Mouse (Mus musculus) olfactory bulb, adult 2 months (tissue): Measurements from ENCODE around the gene Prss2. TPM values are rescaled to one million over a fixed set of nuclear protein-coding genes. Genes with fewer than 3 reads are reported as not detected.
"Not testable (repeated sequence)": the region's sequence is repeated elsewhere in the genome, so short reads cannot be mapped to it uniquely, and the experiment has no call there.

Experiments used
- H3K27ac ChIP-seq: fragments of 200-500 bp; 2 replicates; pipeline ENCODE4 v1.5.1; 2012; ENCODE audit warnings: low read depth, low read length; ENCODE audit not compliant: insufficient read depth
- H3K4me1 ChIP-seq: fragments of 200-500 bp; 2 replicates; pipeline ENCODE4 v1.6.1; 2012; ENCODE audit warnings: low read length; ENCODE audit not compliant: control insufficient read depth, insufficient read depth
- H3K4me3 ChIP-seq: fragments of 200-500 bp; 2 replicates; pipeline ENCODE4 v1.5.1; 2012; ENCODE audit warnings: mild to moderate bottlenecking, low read depth, low read length, moderate library complexity; ENCODE audit not compliant: insufficient read depth
- CTCF ChIP-seq: fragments of 200-500 bp; IDR thresholded peaks from 2 replicates; pipeline ENCODE4 v1.5.1; 2012; ENCODE audit warnings: low read depth, mild to moderate bottlenecking, low read length, moderate library complexity; ENCODE audit not compliant: insufficient read depth
- POLR2A ChIP-seq: fragments of 200-500 bp; IDR thresholded peaks from 2 replicates; pipeline ENCODE4 v1.6.1; 2012; ENCODE audit warnings: mild to moderate bottlenecking, low read depth, low read length, moderate library complexity; ENCODE audit not compliant: insufficient read depth
- WGBS: fragments of 180-500 bp; shearing (Covaris S2); methylation state at CpG from one replicate; pipeline ENCODE4 v1.1.7; 2018; 5-methylcytosine and 5-hydroxymethylcytosine counted together
- polyA plus RNA-seq: library from polyadenylated mRNA; stranded (reverse); fragments of >200 nt; gene quantifications from 2 replicates; pipeline ENCODE4 v1.2.4, GENCODE M21; 2012; ENCODE audit warnings: low replicate concordance; ENCODE audit not compliant: missing spikeins, insufficient read depth, insufficient read length

Gene Prss2
- not detected in 2 replicates for polyA plus RNA-seq

- Histone ChIP-seq H3K4me3 (no peak within 1 kb of the TSS), H3K27ac (no peak within 1 kb of the TSS), H3K4me1 (no peaks in the 10 kb centered on the region)
- WGBS, result 95% methylated on average over 1 of the region's 1 CpGs
- no peak for TF ChIP-seq CTCF
- TF ChIP-seq POLR2A, result no peak
Observed at GRCm38 (mm10) chr6:41521487-41521886, at the start of gene Prss2. Prss2 (plus strand) TSS chr6:41521787.

- 86% methylated on average over 3 of the region's 3 CpGs for WGBS
Observed at GRCm38 (mm10) chr6:41499374-41499773, 22.2 kb upstream of the Prss2 start.

GRCm38 (mm10) chr6:41504915-41505314 lies 16.7 kb upstream of the Prss2 start:
- no peak for TF ChIP-seq CTCF
- TF ChIP-seq POLR2A, result no peak
- Histone ChIP-seq H3K27ac (no peak overlapping the region), H3K4me3 (no peak overlapping the region), H3K4me1 (no peaks in the 10 kb centered on the region)
- 78% methylated on average over 2 of the region's 2 CpGs for WGBS

More at GRCm38 (mm10) chr6:41499374-41499773, 22.2 kb upstream of the Prss2 start:
- no peaks in the 10 kb centered on the region for H3K4me1 ChIP-seq
- no peak for TF ChIP-seq POLR2A
- no peak for TF ChIP-seq CTCF
- no peak overlapping the region for H3K27ac ChIP-seq
- H3K4me3 ChIP-seq, result no peak overlapping the region

GRCm38 (mm10) chr6:41505323-41505722 lies 16.3 kb upstream of the Prss2 start:
- Histone ChIP-seq H3K4me3 (no peak overlapping the region), H3K27ac (no peak overlapping the region), H3K4me1 (no peaks in the 10 kb centered on the region)
- no peak for TF ChIP-seq POLR2A
- no peak for TF ChIP-seq CTCF
- WGBS, result 69% methylated on average over 6 of the region's 6 CpGs

DNA sequence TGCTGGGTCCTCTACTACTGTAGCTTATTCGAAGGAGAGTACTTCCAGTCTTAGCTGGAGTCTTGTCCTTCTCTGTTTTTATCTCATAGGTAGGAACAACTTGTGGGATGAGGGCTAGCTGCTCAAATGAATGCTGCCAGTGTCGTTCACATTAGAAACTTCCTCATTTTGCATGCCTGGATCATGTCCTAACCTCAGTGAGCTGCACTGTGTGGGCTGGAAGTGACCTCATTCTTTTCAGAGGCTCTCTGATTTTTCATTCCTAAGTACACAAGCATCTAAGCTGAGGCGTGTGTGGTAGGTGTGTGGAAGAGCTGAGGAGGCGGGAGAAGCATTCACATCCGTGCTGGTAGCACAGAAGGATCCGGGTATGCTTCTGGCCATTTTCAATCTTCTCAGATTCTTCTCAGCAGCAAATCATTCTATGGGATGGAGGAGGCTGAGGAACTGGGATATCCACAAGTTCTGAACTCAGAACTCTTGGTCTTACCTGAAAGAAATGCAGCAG lies 3.5 kb upstream of the Prss2 start:
- H3K4me3 ChIP-seq, result no peak overlapping the region
- 57% methylated on average over 6 of the region's 6 CpGs for WGBS
- TF ChIP-seq CTCF (no peak), POLR2A (no peak)
- H3K27ac ChIP-seq, result no peak overlapping the region
- no peaks in the 10 kb centered on the region for H3K4me1 ChIP-seq

DNA sequence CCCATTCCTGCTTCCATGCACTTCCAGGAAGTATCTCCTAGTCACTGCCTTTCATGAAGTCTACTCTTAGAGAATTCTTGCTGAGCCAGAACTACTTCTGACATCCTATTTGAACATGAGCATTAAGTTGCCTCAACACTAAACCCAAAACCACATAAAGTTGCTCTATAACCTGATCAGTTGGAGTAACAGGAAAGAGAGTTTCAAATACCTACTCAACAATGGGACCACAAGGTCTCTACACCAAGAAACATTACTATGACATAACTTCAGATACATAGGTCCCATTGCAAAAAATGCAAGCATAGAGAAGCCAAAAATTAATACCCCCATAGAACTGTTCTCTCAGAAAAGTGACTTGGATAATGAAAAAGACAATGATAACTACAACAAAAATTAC lies 4.9 kb downstream of the Prss2 start:
- H3K4me1 ChIP-seq, result no peaks in the 10 kb centered on the region
- H3K27ac ChIP-seq, result no peak overlapping the region
- TF ChIP-seq POLR2A, result no peak
- no peak for TF ChIP-seq CTCF
- H3K4me3 ChIP-seq, result no peak overlapping the region

- TF ChIP-seq POLR2A (no peak), CTCF (no peak)
- 78% methylated on average over 1 of the region's 1 CpGs for WGBS
- H3K4me1 ChIP-seq, result no peaks in the 10 kb centered on the region
- H3K4me3 ChIP-seq, result no peak overlapping the region
- no peak overlapping the region for H3K27ac ChIP-seq
Observed at GRCm38 (mm10) chr6:41527402-41527801, 5.8 kb downstream of the Prss2 start.

DNA sequence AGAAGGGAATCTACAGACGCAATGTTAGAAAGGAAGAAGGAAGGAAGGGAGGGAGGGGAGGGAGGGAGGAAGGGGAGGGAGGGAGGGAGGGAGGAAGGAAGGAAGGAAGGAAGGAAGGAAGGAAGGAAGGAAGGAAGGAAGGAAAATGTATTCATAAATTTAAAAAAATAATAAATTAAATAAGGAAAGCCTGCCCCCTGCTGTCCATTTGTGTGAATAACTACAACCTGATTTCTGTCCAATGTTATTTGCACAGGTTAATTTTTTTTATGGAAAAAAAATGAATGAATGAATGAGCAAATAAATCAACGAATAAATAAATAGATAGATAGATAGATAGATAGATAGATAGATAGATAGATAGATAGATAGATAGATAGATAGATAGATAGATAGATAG lies 8.4 kb downstream of the Prss2 start:
- 42% methylated on average over 2 of the region's 2 CpGs for WGBS
- H3K4me3 ChIP-seq, H3K4me1 ChIP-seq, H3K27ac ChIP-seq: not testable (repeated sequence)

DNA sequence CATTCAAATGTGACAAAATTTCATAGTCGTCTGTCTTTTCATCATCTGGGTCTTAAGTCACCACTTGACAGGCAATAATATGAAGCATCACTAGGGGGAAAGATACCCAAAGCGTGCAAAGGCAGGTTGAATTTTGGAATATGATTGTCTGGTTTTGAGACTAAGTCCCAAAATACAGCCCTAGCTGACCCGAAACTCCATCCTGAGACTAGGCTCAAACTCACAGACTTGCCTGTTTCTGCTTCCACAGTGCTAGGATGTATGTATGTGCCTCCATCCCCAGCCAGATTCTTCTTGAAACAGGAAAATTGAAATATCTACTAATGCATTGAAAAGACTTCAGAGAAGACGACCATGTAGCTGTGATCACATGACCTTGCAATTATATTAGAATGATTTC lies 10.6 kb downstream of the Prss2 start:
- TF ChIP-seq CTCF (no peak), POLR2A (no peak)
- Histone ChIP-seq H3K4me1 (no peaks in the 10 kb centered on the region), H3K27ac (no peak overlapping the region), H3K4me3 (no peak overlapping the region)
- WGBS, result 81% methylated on average over 4 of the region's 4 CpGs

- no peak overlapping the region for H3K4me3 ChIP-seq
- H3K4me1 ChIP-seq, result no peaks in the 10 kb centered on the region
- 86% methylated on average over 8 of the region's 8 CpGs for WGBS
- H3K27ac ChIP-seq, result no peak overlapping the region
- no peak for TF ChIP-seq CTCF
Observed at GRCm38 (mm10) chr6:41532687-41533284, 11.2 kb downstream of the Prss2 start.
